Mouse (Mus musculus) midbrain, embryonic 11.5 days (tissue): ENCODE data around the gene Tfpt. TPM values are rescaled to one million over a fixed set of nuclear protein-coding genes. Genes with fewer than 3 reads are reported as not detected.

Experiments
- ATAC-seq: fragments of 200-750 bp; cut with Nextera tagmentation; 2 replicates; pipeline ENCODE4 v1.8.0; 2017; ENCODE audit warnings: moderate TSS enrichment, moderate library complexity; ENCODE audit not compliant: low FRiP score
- DNase-seq: peaks from one replicate; pipeline ENCODE4 v3.0.0; 2015; ENCODE audit warnings: low spot score; ENCODE audit errors: missing footprints
- H3K27ac ChIP-seq: fragments of 300-500 bp; sonication (generic); 2 replicates; pipeline ENCODE4 v1.5.1; 2014; ENCODE audit warnings: low read depth, low read length
- H3K27me3 ChIP-seq: fragments of 300-500 bp; sonication (generic); 2 replicates; pipeline ENCODE4 v1.6.1; 2014; ENCODE audit warnings: mild to moderate bottlenecking, low read length, moderate library complexity, mixed read lengths; ENCODE audit not compliant: control insufficient read depth, insufficient read depth
- H3K36me3 ChIP-seq: fragments of 300-500 bp; sonication (generic); 2 replicates; pipeline ENCODE4 v1.6.1; 2014; ENCODE audit warnings: mild to moderate bottlenecking, low read length, moderate library complexity, mixed read lengths; ENCODE audit not compliant: control insufficient read depth, insufficient read depth
- H3K4me1 ChIP-seq: fragments of 300-500 bp; sonication (generic); 2 replicates; pipeline ENCODE4 v1.6.1; 2014; ENCODE audit warnings: low read length; ENCODE audit not compliant: control insufficient read depth, insufficient read depth
- H3K4me2 ChIP-seq: fragments of 300-500 bp; sonication (generic); 2 replicates; pipeline ENCODE4 v1.6.1; 2014; ENCODE audit warnings: mild to moderate bottlenecking, moderate library complexity
- H3K4me3 ChIP-seq: fragments of 300-500 bp; sonication (generic); 2 replicates; pipeline ENCODE4 v1.5.1; 2014; ENCODE audit warnings: low read depth, low read length
- H3K9ac ChIP-seq: fragments of 300-500 bp; sonication (generic); 2 replicates; pipeline ENCODE4 v1.6.1; 2014; ENCODE audit warnings: low read length
- H3K9me3 ChIP-seq: fragments of 300-500 bp; sonication (generic); 2 replicates; pipeline ENCODE4 v1.6.1; 2016; ENCODE audit warnings: low read length; ENCODE audit not compliant: control insufficient read depth
- WGBS: fragments of 180-500 bp; shearing (Covaris S2); extraction: QIAGEN DNeasy Blood & Tissue Kit; methylation state at CpG from one replicate; pipeline ENCODE4 v1.1.7; 2014; 5-methylcytosine and 5-hydroxymethylcytosine counted together
- polyA plus RNA-seq: library from polyadenylated mRNA; unstranded; fragments of >200 nt; fragmentation: Nextera tagmentation; extraction: Ambion mirVana; gene quantifications from 2 replicates; pipeline ENCODE4 v1.2.1, GENCODE M21; 2014

Gene Tfpt
- polyA plus RNA-seq, 1 experiment from 2014 or later: 29.9 TPM

- no peak for DNase-seq
- 83% methylated on average over 1 of the region's 1 CpGs for WGBS
- Histone ChIP-seq H3K4me3 (no peak overlapping the region), H3K9ac (no peak overlapping the region), H3K4me1 (peaks cover 2% of the 10 kb centered on the region; the same call in 1 of the 2 replicates), H3K36me3 (no peaks in the 10 kb centered on the region), H3K4me2 (no peak overlapping the region), H3K27me3 (no peaks in the 10 kb centered on the region), H3K27ac (no peak overlapping the region), H3K9me3 (no peaks in the 10 kb centered on the region)
- ATAC-seq: no peak
Measured at GRCm38 (mm10) chr7:3587292-3587691, 42.4 kb downstream of the Tfpt start.

- ATAC-seq (no peak), DNase-seq (no peak)
- WGBS: 3% methylated on average over 5 of the region's 5 CpGs
- Histone ChIP-seq H3K4me3 (no peak overlapping the region), H3K27me3 (no peaks in the 10 kb centered on the region), H3K9ac (no peak overlapping the region), H3K27ac (no peak overlapping the region), H3K9me3 (no peaks in the 10 kb centered on the region), H3K4me2 (0 out of 2 replicates have a peak overlapping the region, but pooled peaks have one; percentile 8), H3K36me3 (no peaks in the 10 kb centered on the region), H3K4me1 (peaks cover 2% of the 10 kb centered on the region; the same call in 1 of the 2 replicates)
Measured at GRCm38 (mm10) chr7:3586255-3586654, 43.5 kb downstream of the Tfpt start.

GRCm38 (mm10) chr7:3585763-3586162 lies 44.0 kb downstream of the Tfpt start:
- Histone ChIP-seq H3K4me3 (no peak overlapping the region), H3K9ac (no peak overlapping the region), H3K27me3 (no peaks in the 10 kb centered on the region), H3K4me1 (peaks cover 2% of the 10 kb centered on the region; the same call in 1 of the 2 replicates), H3K36me3 (no peaks in the 10 kb centered on the region), H3K9me3 (no peaks in the 10 kb centered on the region), H3K27ac (no peak overlapping the region), H3K4me2 (no peak overlapping the region)
- DNase-seq (no peak), ATAC-seq (no peak)
- WGBS: 17% methylated on average over 6 of the region's 6 CpGs

- Histone ChIP-seq H3K9ac (no peak overlapping the region), H3K27ac (no peak overlapping the region), H3K4me1 (no peaks in the 10 kb centered on the region), H3K27me3 (no peaks in the 10 kb centered on the region), H3K4me3 (no peak overlapping the region), H3K4me2 (no peak overlapping the region), H3K9me3 (no peaks in the 10 kb centered on the region; the same call in 1 of the 2 replicates), H3K36me3 (no peaks in the 10 kb centered on the region)
- ATAC-seq: no peak
- WGBS: 84% methylated on average over 2 of the region's 2 CpGs
- DNase-seq: no peak
Measured at GRCm38 (mm10) chr7:3580029-3580428, 49.7 kb downstream of the Tfpt start.

GRCm38 (mm10) chr7:3578952-3579546 lies 50.7 kb downstream of the Tfpt start:
- Histone ChIP-seq H3K27ac (no peak overlapping the region), H3K9me3 (no peaks in the 10 kb centered on the region; the same call in 1 of the 2 replicates), H3K4me1 (no peaks in the 10 kb centered on the region), H3K4me2 (no peak overlapping the region), H3K36me3 (no peaks in the 10 kb centered on the region), H3K27me3 (no peaks in the 10 kb centered on the region), H3K4me3 (no peak overlapping the region), H3K9ac (no peak overlapping the region)
- WGBS: 74% methylated on average over 6 of the region's 6 CpGs
- ATAC-seq: no peak
- no peak for DNase-seq

- H3K27me3 ChIP-seq: no peaks in the 10 kb centered on the region
- H3K9ac ChIP-seq: no peak overlapping the region
- no peaks in the 10 kb centered on the region; the same call in 1 of the 2 replicates for H3K9me3 ChIP-seq
- DNase-seq: no peak
- H3K4me2 ChIP-seq: no peak overlapping the region
- no peak for ATAC-seq
- 79% methylated on average over 2 of the region's 2 CpGs for WGBS
- no peak overlapping the region for H3K4me3 ChIP-seq
- no peaks in the 10 kb centered on the region for H3K36me3 ChIP-seq
- H3K4me1 ChIP-seq: no peaks in the 10 kb centered on the region
- no peak overlapping the region for H3K27ac ChIP-seq
Measured at GRCm38 (mm10) chr7:3578196-3578595, 51.5 kb downstream of the Tfpt start.

GRCm38 (mm10) chr7:3576354-3577124 lies 53.2 kb downstream of the Tfpt start:
- no peaks in the 10 kb centered on the region; the same call in 1 of the 2 replicates for H3K9me3 ChIP-seq
- no peak overlapping the region for H3K4me3 ChIP-seq
- no peak overlapping the region for H3K9ac ChIP-seq
- no peak overlapping the region for H3K27ac ChIP-seq
- no peak for DNase-seq
- ATAC-seq: no peak
- H3K27me3 ChIP-seq: no peaks in the 10 kb centered on the region
- no peaks in the 10 kb centered on the region for H3K4me1 ChIP-seq
- 79% methylated on average over 5 of the region's 5 CpGs for WGBS
- no peak overlapping the region for H3K4me2 ChIP-seq
- no peaks in the 10 kb centered on the region for H3K36me3 ChIP-seq

- ATAC-seq: no peak
- no peak overlapping the region for H3K27ac ChIP-seq
- 64% methylated on average over 5 of the region's 5 CpGs for WGBS
Measured at GRCm38 (mm10) chr7:3574216-3574615, 55.5 kb downstream of the Tfpt start.

GRCm38 (mm10) chr7:3571847-3572246 lies 57.9 kb downstream of the Tfpt start:
- Histone ChIP-seq H3K9me3 (no peaks in the 10 kb centered on the region), H3K4me3 (no peak overlapping the region), H3K4me2 (no peak overlapping the region), H3K4me1 (no peaks in the 10 kb centered on the region), H3K9ac (no peak overlapping the region), H3K36me3 (no peaks in the 10 kb centered on the region), H3K27me3 (no peaks in the 10 kb centered on the region), H3K27ac (no peak overlapping the region)
- 85% methylated on average over 1 of the region's 1 CpGs for WGBS
- DNase-seq (no peak), ATAC-seq (no peak)

More at GRCm38 (mm10) chr7:3574216-3574615, 55.5 kb downstream of the Tfpt start:
- no peak overlapping the region for H3K4me3 ChIP-seq
- no peaks in the 10 kb centered on the region for H3K4me1 ChIP-seq
- H3K36me3 ChIP-seq: no peaks in the 10 kb centered on the region
- no peak for DNase-seq
- no peaks in the 10 kb centered on the region; the same call in 1 of the 2 replicates for H3K9me3 ChIP-seq
- H3K4me2 ChIP-seq: no peak overlapping the region
- H3K9ac ChIP-seq: no peak overlapping the region
- no peaks in the 10 kb centered on the region for H3K27me3 ChIP-seq
